In the genomic region with DNA sequence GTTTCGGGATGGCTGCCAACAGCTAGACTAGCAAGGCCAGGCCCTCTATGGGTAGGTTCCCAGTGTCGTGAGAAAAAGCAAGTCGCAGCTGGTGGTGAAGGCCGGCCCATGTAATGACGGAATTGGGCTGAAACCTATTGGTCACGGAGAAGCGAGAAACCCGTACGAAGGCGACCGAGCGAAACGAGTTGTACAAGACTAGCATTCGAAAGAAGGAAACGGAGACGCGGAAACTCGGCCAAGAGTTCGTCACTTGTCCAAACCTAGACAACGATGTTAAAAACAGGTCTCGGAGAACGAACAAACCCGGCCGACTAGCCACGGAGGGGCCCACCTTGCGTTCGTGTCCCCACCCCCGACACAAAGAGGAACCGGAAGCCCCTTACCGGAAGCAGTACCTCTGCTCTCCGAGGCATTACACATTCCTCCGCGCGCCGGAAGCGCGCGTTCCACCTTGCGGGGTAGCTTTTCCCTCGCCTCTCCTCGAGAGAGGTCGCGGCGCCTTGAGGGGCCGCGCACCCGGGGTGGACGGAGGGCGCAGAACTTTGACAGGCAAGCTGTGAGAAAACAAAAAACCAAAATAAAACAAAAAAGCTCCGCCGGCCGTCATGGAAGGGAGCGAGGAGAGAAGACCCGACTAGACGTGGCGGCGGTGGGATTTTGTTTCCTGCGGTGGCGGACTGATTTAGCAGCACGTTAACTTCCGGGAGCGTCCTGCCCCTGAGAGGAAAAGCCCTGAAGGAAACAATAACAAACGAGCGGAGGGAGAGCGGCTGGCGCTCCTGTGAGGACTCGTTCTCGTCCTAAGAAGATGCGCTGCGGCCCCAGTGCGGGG, we compare ENCODE assay signal across 8 mouse cellular contexts. TPM values are rescaled to one million over a fixed set of nuclear protein-coding genes. Genes with fewer than 3 reads are reported as not detected.
DNase-seq lines count a peak whose midpoint lies in the region; ATAC-seq lines count a peak whose summit lies in the region.

A gene (plus strand): TSS at position 437 of the 835 bp plus-strand sequence.
A gene (minus strand): TSS at position 687 of the 835 bp plus-strand sequence.

- H3K4me2 ChIP-seq in hindbrain, embryonic 15.5 days: peak within 1 kb of the TSS; percentile 79

- H3K4me3 ChIP-seq in hindbrain, embryonic 15.5 days: peak within 1 kb of the TSS; percentile 96

- peaks cover 23% of the 10 kb centered on the region for H3K4me1 ChIP-seq in hindbrain, embryonic 15.5 days (replicated peaks)

- ATAC-seq in hindbrain, embryonic 15.5 days (ENCODE audit: low FRiP score, low read depth): peak; percentile 98

- under 1% methylated on average over 71 of the region's 71 CpGs for WGBS in hindbrain, embryonic 15.5 days

- peaks cover 17% of the 10 kb centered on the region for H3K36me3 ChIP-seq in hindbrain, embryonic 15.5 days

- peak within 1 kb of the TSS; percentile 88 for H3K9ac ChIP-seq in hindbrain, embryonic 15.5 days

- DNase-seq in T-cell, adult 2 months (ENCODE audit: low spot score): peak; percentile 94
- peak; percentile 93 to 94 for DNase-seq in cerebellum, postnatal 36 days
- peak; percentile 94 to 96 for DNase-seq in frontal cortex, postnatal 36 days (ENCODE audit: low spot score in 2 of 2)
- DNase-seq in left cerebral cortex, adult 11 months (ENCODE audit: low spot score): peak; percentile 90
- peak; percentile 93 to 95 for DNase-seq in lung, postnatal 4 days
- DNase-seq in retina, postnatal 7 days (ENCODE audit: low read depth, low spot score): peak; percentile 90
- DNase-seq in urinary bladder, adult 2 months (ENCODE audit: low spot score): peak; percentile 87

- H3K9me3 ChIP-seq in hindbrain, embryonic 15.5 days: no peaks in the 10 kb centered on the region

- H3K27ac ChIP-seq in hindbrain, embryonic 15.5 days (replicated peaks): peak within 1 kb of the TSS; percentile 95

- no peaks in the 10 kb centered on the region for H3K27me3 ChIP-seq in hindbrain, embryonic 15.5 days

RNA-seq across cellular contexts. Expression of the first gene that starts in this region (rescaled TPM):
- 29.8 and 32.6 TPM in 2 replicates for polyA plus RNA-seq in hindbrain, embryonic 15.5 days (2015; fragmentation: Nextera tagmentation; extraction: Ambion mirVana)
- 12.4 and 13.9 TPM in 2 replicates for polyA plus RNA-seq in urinary bladder, adult 2 months (2012; rRNA removed)

RNA-seq across cellular contexts. Expression of the second gene that starts in this region (rescaled TPM):
- polyA plus RNA-seq in hindbrain, embryonic 15.5 days (2015; fragmentation: Nextera tagmentation; extraction: Ambion mirVana): 11.0 and 11.5 TPM in 2 replicates
- 9.8 and 10.1 TPM in 2 replicates for polyA plus RNA-seq in urinary bladder, adult 2 months (2012; rRNA removed)

Comparison
In these comparisons a context has a peak if more than half of its experiments do, and no peak if none do; other contexts are left out.
1. Peak in every context shown above with its lines: DNase-seq, ATAC-seq, H3K4me3 ChIP-seq and H3K27ac ChIP-seq.